ENCODE assay signal across 18 mouse cellular contexts in genomic region chr7:34541000-34541399, GRCm38 (mm10).
DNase-seq lines count a peak whose midpoint lies in the region; ATAC-seq and TF ChIP-seq lines count a peak whose summit lies in the region.
"Had no signal": no experiment of that assay in that cellular context is flagged by ENCODE, and none has a peak within 500 bp of the region (broad histone marks: within the 10 kb centered on the region; RNA-seq: fewer than 3 reads in every experiment).

No protein-coding gene starts in this region.

- H3K4me2 ChIP-seq in intestine, embryonic 15.5 days (replicated peaks) = no peak overlapping the region
- no peak overlapping the region for H3K4me2 ChIP-seq in intestine, postnatal 0 days (replicated peaks; ENCODE audit: low read depth)
- H3K4me2 ChIP-seq in stomach, embryonic 16.5 days (ENCODE audit: low read depth, low read length) = 0 out of 2 replicates have a peak overlapping the region, but pooled peaks have one; percentile 7
- H3K4me2 ChIP-seq: forebrain, embryonic 15.5 days; hindbrain, embryonic 12.5 days had no signal

- peak overlapping the region; percentile 11; the same call in 1 of the 2 replicates for H3K27ac ChIP-seq in intestine, embryonic 15.5 days
- H3K27ac ChIP-seq in intestine, postnatal 0 days (ENCODE audit: low read depth, low read length) = no peak overlapping the region
- H3K27ac ChIP-seq in testis, adult 2 months (ENCODE audit: control insufficient read depth, insufficient read depth, low read depth, low read length) = no peak overlapping the region
- H3K27ac ChIP-seq in stomach, embryonic 16.5 days (ENCODE audit: low read length) = peak overlapping the region; percentile 54; the same call in 1 of the 2 replicates
- H3K27ac ChIP-seq: forebrain, embryonic 15.5 days; heart, embryonic 10.5 days; hindbrain, embryonic 12.5 days had no signal

- no peaks in the 10 kb centered on the region for H3K36me3 ChIP-seq in intestine, embryonic 15.5 days
- H3K36me3 ChIP-seq in intestine, postnatal 0 days (ENCODE audit: control insufficient read depth, insufficient read depth) = no peaks in the 10 kb centered on the region
- H3K36me3 ChIP-seq in testis, adult 2 months (ENCODE audit: control insufficient read depth, insufficient read depth, low read length) = no peaks in the 10 kb centered on the region
- no peaks in the 10 kb centered on the region for H3K36me3 ChIP-seq in stomach, embryonic 16.5 days (ENCODE audit: control insufficient read depth, insufficient read depth, low read length)
- H3K36me3 ChIP-seq: forebrain, embryonic 15.5 days; heart, embryonic 10.5 days; hindbrain, embryonic 12.5 days had no signal

- no peak for TF ChIP-seq CTCF in intestine, postnatal 0 days (IDR thresholded peaks at IDR 0.05; ENCODE audit: low read depth)
- no peak for TF ChIP-seq CTCF in testis, adult 2 months (IDR thresholded peaks at IDR 0.05; ENCODE audit: control insufficient read depth, insufficient read depth, insufficient replicate concordance, low read depth, low read length)

- DNase-seq in testis, postnatal 10 days (ENCODE audit: low spot score) = no peak
- DNase-seq in right cerebral cortex, postnatal 25 days = no peak
- DNase-seq in kidney, adult 8-10 months = no peak
- DNase-seq: adrenal gland, adult 2 months; adrenal gland, postnatal 25 days; cerebellum, adult 18-20 months; cerebellum, postnatal 10 days; gastrocnemius, postnatal 10 days; heart, adult 18-20 months; heart, postnatal 10 days; heart, postnatal 4 days had no signal

- 46% methylated on average over 4 of the region's 4 CpGs for WGBS in intestine, embryonic 15.5 days
- WGBS in intestine, postnatal 0 days = 45% methylated on average over 4 of the region's 4 CpGs
- 40% methylated on average over 4 of the region's 4 CpGs for WGBS in stomach, embryonic 16.5 days

- no peaks in the 10 kb centered on the region for H3K9me3 ChIP-seq in intestine, embryonic 15.5 days
- no peaks in the 10 kb centered on the region for H3K9me3 ChIP-seq in intestine, postnatal 0 days (ENCODE audit: control insufficient read depth)
- H3K9me3 ChIP-seq in stomach, embryonic 16.5 days (replicated peaks; ENCODE audit: control insufficient read depth, low read length) = peaks cover 8% of the 10 kb centered on the region; the same call in 1 of the 2 replicates
- H3K9me3 ChIP-seq: forebrain, embryonic 15.5 days; heart, embryonic 10.5 days; hindbrain, embryonic 12.5 days had no signal

- H3K4me3 ChIP-seq in intestine, embryonic 15.5 days (replicated peaks) = no peak overlapping the region
- H3K4me3 ChIP-seq in intestine, postnatal 0 days (ENCODE audit: low read depth, low read length) = no peak overlapping the region
- H3K4me3 ChIP-seq in testis, adult 2 months (ENCODE audit: control insufficient read depth, low read depth, low read length) = peak overlapping the region; percentile 34
- H3K4me3 ChIP-seq in stomach, embryonic 16.5 days (replicated peaks; ENCODE audit: low read length) = no peak overlapping the region
- H3K4me3 ChIP-seq: forebrain, embryonic 15.5 days; heart, embryonic 10.5 days; hindbrain, embryonic 12.5 days had no signal

- H3K4me1 ChIP-seq in intestine, embryonic 15.5 days (replicated peaks) = no peaks in the 10 kb centered on the region
- no peaks in the 10 kb centered on the region for H3K4me1 ChIP-seq in intestine, postnatal 0 days (replicated peaks; ENCODE audit: control insufficient read depth, insufficient read depth, low read length)
- H3K4me1 ChIP-seq in testis, adult 2 months (ENCODE audit: control insufficient read depth, insufficient read depth, low read length) = no peaks in the 10 kb centered on the region
- H3K4me1 ChIP-seq in stomach, embryonic 16.5 days (ENCODE audit: control insufficient read depth, insufficient read depth, low read length) = peaks cover 8% of the 10 kb centered on the region
- H3K4me1 ChIP-seq: forebrain, embryonic 15.5 days; heart, embryonic 10.5 days; hindbrain, embryonic 12.5 days had no signal

- ATAC-seq in intestine, embryonic 15.5 days = peak; percentile 51
- ATAC-seq in intestine, postnatal 0 days = no peak
- peak; percentile 74; the same call in 1 of the 2 replicates for ATAC-seq in stomach, embryonic 16.5 days (ENCODE audit: insufficient read depth, low FRiP score)
- ATAC-seq: forebrain, embryonic 15.5 days had no signal

- no peak for TF ChIP-seq POLR2A in testis, adult 2 months (IDR thresholded peaks at IDR 0.05; ENCODE audit: control insufficient read depth, low read depth, low read length)

- no peak overlapping the region for H3K9ac ChIP-seq in intestine, embryonic 15.5 days
- H3K9ac ChIP-seq in intestine, postnatal 0 days (ENCODE audit: low read depth, low read length) = no peak overlapping the region
- H3K9ac ChIP-seq in stomach, embryonic 16.5 days (ENCODE audit: low read length) = no peak overlapping the region
- H3K9ac ChIP-seq: forebrain, embryonic 15.5 days; hindbrain, embryonic 12.5 days had no signal

- no peaks in the 10 kb centered on the region for H3K27me3 ChIP-seq in intestine, embryonic 15.5 days (replicated peaks)
- no peaks in the 10 kb centered on the region for H3K27me3 ChIP-seq in intestine, postnatal 0 days (replicated peaks; ENCODE audit: control insufficient read depth, insufficient read depth, low read length)
- H3K27me3 ChIP-seq in testis, adult 2 months (ENCODE audit: control insufficient read depth, insufficient read depth, low read length) = no peaks in the 10 kb centered on the region
- H3K27me3 ChIP-seq in stomach, embryonic 16.5 days (ENCODE audit: control insufficient read depth, insufficient read depth, low read length) = no peaks in the 10 kb centered on the region
- H3K27me3 ChIP-seq: forebrain, embryonic 15.5 days; hindbrain, embryonic 12.5 days had no signal

Comparison
In these comparisons a context has a peak if more than half of its experiments do, and no peak if none do; other contexts are left out.
1. H3K27ac ChIP-seq: peak in intestine, embryonic 15.5 days (single experiment) and stomach, embryonic 16.5 days (single experiment); none in intestine, postnatal 0 days (single experiment) and testis, adult 2 months (single experiment).